Mouse (Mus musculus) cortical plate, adult 2 months (tissue): ENCODE data around the gene Trim12c. TPM values are rescaled to one million over a fixed set of nuclear protein-coding genes. Genes with fewer than 3 reads are reported as not detected.
"Not testable (repeated sequence)": the region's sequence is repeated elsewhere in the genome, so short reads cannot be mapped to it uniquely, and the experiment has no call there.

ENCODE experiments used
- H3K27ac ChIP-seq: fragments of 200-500 bp; 2 replicates; pipeline ENCODE4 v1.5.1; 2012; ENCODE audit warnings: low read length, control low read depth, inconsistent platforms; ENCODE audit not compliant: insufficient read depth
- H3K4me1 ChIP-seq: fragments of 200-500 bp; 2 replicates; pipeline ENCODE4 v1.6.1; 2011; ENCODE audit warnings: low read length; ENCODE audit not compliant: control insufficient read depth, insufficient read depth
- H3K4me3 ChIP-seq: fragments of 200-500 bp; 2 replicates; pipeline ENCODE4 v1.5.1; 2011; ENCODE audit warnings: mild to moderate bottlenecking, low read length, control low read depth; ENCODE audit not compliant: insufficient read depth
- CTCF ChIP-seq: fragments of 200-500 bp; IDR thresholded peaks from 2 replicates; pipeline ENCODE4 v1.5.1; 2011; ENCODE audit warnings: mild to moderate bottlenecking, control low read depth, low read length; ENCODE audit not compliant: insufficient read depth; ENCODE audit errors: extremely low read depth
- POLR2A ChIP-seq: fragments of 200-500 bp; IDR thresholded peaks from 2 replicates; pipeline ENCODE4 v1.6.1; 2011; ENCODE audit warnings: mild to moderate bottlenecking, low read length, control low read depth; ENCODE audit not compliant: insufficient read depth; ENCODE audit errors: extremely low read depth
- polyA plus RNA-seq: library from polyadenylated mRNA; depleted of rRNA; stranded (reverse); fragments of >200 nt; gene quantifications from 2 replicates; pipeline ENCODE4 v1.2.3, GENCODE M21; 2012; rRNA removed

Gene Trim12c
- polyA plus RNA-seq, result 1.5 and 1.6 TPM in 2 replicates

GRCm38 (mm10) chr7:104352717-104353599 is at the start of gene Trim12c:
Gene Trim12c, minus strand, starts transcription at chr7:104353362.
- Histone ChIP-seq H3K4me1 (no peaks in the 10 kb centered on the region), H3K27ac (no peak within 1 kb of the TSS; the same call in 1 of the 2 replicates), H3K4me3 (peak within 1 kb of the TSS; percentile 20; the same call in 1 of the 2 replicates)
- no peak for TF ChIP-seq CTCF
- no peak for TF ChIP-seq POLR2A

- Histone ChIP-seq H3K4me3 (no peak overlapping the region), H3K4me1 (no peaks in the 10 kb centered on the region), H3K27ac (no peak overlapping the region)
- TF ChIP-seq CTCF (no peak), POLR2A (no peak)
These were observed 48.0 kb upstream of the Trim12c start for GRCm38 (mm10) chr7:104401140-104401539.

- H3K4me3 ChIP-seq, result no peak within 1 kb of the TSS
- no peak within 1 kb of the TSS for H3K27ac ChIP-seq
- no peak for TF ChIP-seq POLR2A
- no peak for TF ChIP-seq CTCF
- H3K4me1 ChIP-seq, result no peaks in the 10 kb centered on the region
These were observed 47.5 kb upstream of the Trim12c start, which contains the start of gene Trim30c for GRCm38 (mm10) chr7:104400698-104401097. Gene Trim30c, minus strand, starts transcription at chr7:104400837.

- no peak overlapping the region for H3K27ac ChIP-seq
- no peaks in the 10 kb centered on the region for H3K4me1 ChIP-seq
- TF ChIP-seq POLR2A, result no peak
- no peak for TF ChIP-seq CTCF
- H3K4me3 ChIP-seq, result no peak overlapping the region
These were observed 45.3 kb upstream of the Trim12c start for GRCm38 (mm10) chr7:104398492-104398891.

- TF ChIP-seq CTCF (no peak), POLR2A (no peak)
- Histone ChIP-seq H3K4me1 (no peaks in the 10 kb centered on the region), H3K4me3 (no peak within 1 kb of the TSS), H3K27ac (no peak within 1 kb of the TSS)
These were observed 16.7 kb upstream of the Trim12c start, which contains the start of gene Trim30b for GRCm38 (mm10) chr7:104369736-104370414. Gene Trim30b, minus strand, starts transcription at chr7:104369884.

GRCm38 (mm10) chr7:104366339-104366738 is 13.2 kb upstream of the Trim12c start:
- Histone ChIP-seq H3K4me3 (no peak overlapping the region), H3K4me1 (no peaks in the 10 kb centered on the region)
- TF ChIP-seq POLR2A (no peak), CTCF (no peak)

GRCm38 (mm10) chr7:104353600-104353967 is 422 bp upstream of the Trim12c start:
- TF ChIP-seq CTCF (no peak), POLR2A (no peak)
- Histone ChIP-seq H3K4me1 (no peaks in the 10 kb centered on the region), H3K4me3 (no peak overlapping the region), H3K27ac (no peak overlapping the region)

More at GRCm38 (mm10) chr7:104366339-104366738, 13.2 kb upstream of the Trim12c start:
- no peak overlapping the region for H3K27ac ChIP-seq

GRCm38 (mm10) chr7:104348043-104348442 is 5.1 kb downstream of the Trim12c start:
- H3K4me3 ChIP-seq, H3K4me1 ChIP-seq, H3K27ac ChIP-seq: not testable (repeated sequence)

- not testable (repeated sequence) for H3K4me3 ChIP-seq, H3K4me1 ChIP-seq, H3K27ac ChIP-seq
These were observed 12.4 kb downstream of the Trim12c start for GRCm38 (mm10) chr7:104340744-104341143.

- H3K4me3 ChIP-seq, H3K27ac ChIP-seq, H3K4me1 ChIP-seq: not testable (repeated sequence)
These were observed 17.6 kb downstream of the Trim12c start for GRCm38 (mm10) chr7:104335547-104335946.

GRCm38 (mm10) chr7:104329171-104329570 is 24.0 kb downstream of the Trim12c start, which contains the start of gene Trim34b:
Gene Trim34b, plus strand, starts transcription at chr7:104329471.
- H3K4me1 ChIP-seq, result not testable (repeated sequence)

More at GRCm38 (mm10) chr7:104329171-104329570, 24.0 kb downstream of the Trim12c start, which contains the start of gene Trim34b:
- H3K4me3 ChIP-seq, H3K27ac ChIP-seq: not testable (repeated sequence)
